Mouse (Mus musculus): ENCODE measurements around the gene Gsn. TPM values are rescaled to one million over a fixed set of nuclear protein-coding genes. Genes with fewer than 3 reads are reported as not detected.

Gene Gsn
- total RNA-seq, 2 experiments from 2014 or later, result 526 to 574 TPM

GRCm38 (mm10) chr2:35325930-35326329 lies 69.8 kb downstream of the Gsn start:
- DNase-seq (ENCODE audit: low spot score), result no peak

GRCm38 (mm10) chr2:35326931-35327330 lies 70.8 kb downstream of the Gsn start:
- no peak for DNase-seq (ENCODE audit: low spot score)

GRCm38 (mm10) chr2:35327583-35327982 lies 71.4 kb downstream of the Gsn start:
- DNase-seq (ENCODE audit: low spot score), result no peak

GRCm38 (mm10) chr2:35328064-35328792 lies 72.0 kb downstream of the Gsn start:
- no peak for DNase-seq (ENCODE audit: low spot score)

GRCm38 (mm10) chr2:35329061-35329460 lies 72.9 kb downstream of the Gsn start:
- DNase-seq (ENCODE audit: low spot score), result no peak

GRCm38 (mm10) chr2:35331205-35331604 lies 75.0 kb downstream of the Gsn start:
- DNase-seq (ENCODE audit: low spot score), result no peak

- DNase-seq (ENCODE audit: low spot score), result no peak
Observed at GRCm38 (mm10) chr2:35333670-35334069, 77.5 kb downstream of the Gsn start.

GRCm38 (mm10) chr2:35335620-35336019 lies 79.4 kb downstream of the Gsn start:
- DNase-seq (ENCODE audit: low spot score), result no peak

- peak; percentile 99 for DNase-seq (ENCODE audit: low spot score)
Observed at GRCm38 (mm10) chr2:35336388-35337280, 80.5 kb downstream of the Gsn start, which contains the start of gene Stom. Gene Stom, minus strand, starts transcription at chr2:35336976.

- DNase-seq (ENCODE audit: low spot score), result peak; percentile 79
Observed at GRCm38 (mm10) chr2:35337419-35337818, 81.2 kb downstream of the Gsn start.

- DNase-seq (ENCODE audit: low spot score), result no peak
Observed at GRCm38 (mm10) chr2:35338036-35338435, 81.9 kb downstream of the Gsn start.

GRCm38 (mm10) chr2:35338707-35339106 lies 82.5 kb downstream of the Gsn start:
- DNase-seq (ENCODE audit: low spot score), result peak; percentile 78

GRCm38 (mm10) chr2:35342605-35343004 lies 86.4 kb downstream of the Gsn start:
- peak; percentile 27 for DNase-seq (ENCODE audit: low spot score)

GRCm38 (mm10) chr2:35345984-35346383 lies 89.8 kb downstream of the Gsn start:
- no peak for DNase-seq (ENCODE audit: low spot score)

GRCm38 (mm10) chr2:35349184-35349583 lies 93.0 kb downstream of the Gsn start:
- peak; percentile 23 for DNase-seq (ENCODE audit: low spot score)

Other genes with a start within 250 kb of the Gsn start
- under 1 TPM in 1 of 2 experiments, not detected in 1; 0.19 TPM for gene Hc, start 194.9 kb upstream of the Gsn start, total RNA-seq (2021)
- not detected for gene AI182371, start 154.8 kb upstream of the Gsn start, total RNA-seq (2021)
- 1 to 10 TPM; 4.3 to 5.4 TPM for gene Cntrl, start 146.9 kb upstream of the Gsn start, total RNA-seq (2021)
- 10 to 100 TPM; 77.0 to 84.0 TPM for gene Rab14, start 55.3 kb upstream of the Gsn start, total RNA-seq (2021)
- 10 to 100 TPM; 33.3 to 33.7 TPM for gene Stom, start 80.6 kb downstream of the Gsn start, total RNA-seq (2021)
- not detected for gene 4930568D16Rik, start 111.3 kb downstream of the Gsn start, total RNA-seq (2021)
- gene 4930402F06Rik, start 140.8 kb downstream of the Gsn start, total RNA-seq (2021), result not detected
- gene Ggta1, start 206.9 kb downstream of the Gsn start, total RNA-seq (2021), result 1 to 10 TPM; 5.0 to 6.3 TPM